ENCODE assay signal across 10 mouse cellular contexts in the genomic region with DNA sequence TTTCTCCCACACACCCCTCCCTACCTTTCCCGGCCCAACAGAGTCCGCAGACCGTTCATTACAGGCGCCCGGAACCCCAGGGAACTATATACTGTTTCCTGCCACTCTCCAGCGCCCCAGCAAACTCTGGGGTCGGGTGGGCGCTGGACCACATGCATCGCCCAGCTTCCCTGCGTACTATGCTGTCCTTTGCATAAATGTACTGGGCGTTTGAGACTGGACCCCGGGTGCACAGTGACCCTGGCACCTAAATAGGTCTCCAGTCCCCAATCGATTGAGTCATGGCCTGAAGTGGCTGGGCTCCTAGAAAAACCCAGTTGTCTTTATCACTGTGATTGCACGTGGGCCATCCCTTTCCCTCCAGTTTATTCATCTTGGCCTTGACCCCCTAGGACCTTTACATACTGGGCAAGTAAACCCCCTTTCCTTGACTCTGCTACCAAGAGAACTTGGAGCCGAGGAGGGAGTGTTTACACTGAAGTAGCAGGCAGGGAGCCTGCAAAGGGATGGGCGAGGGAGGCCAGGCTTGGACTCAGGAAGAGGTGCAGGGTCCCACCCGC. TPM values are rescaled to one million over a fixed set of nuclear protein-coding genes. Genes with fewer than 3 reads are reported as not detected.
DNase-seq lines count a peak whose midpoint lies in the region; ATAC-seq and TF ChIP-seq lines count a peak whose summit lies in the region.
"Had no signal": no experiment of that assay in that cellular context is flagged by ENCODE, and none has a peak within 500 bp of the region (broad histone marks: within the 10 kb centered on the region; RNA-seq: fewer than 3 reads in every experiment).

No protein-coding gene starts in this region.

- WGBS in heart, embryonic 12.5 days, result 1% methylated on average over 17 of the region's 17 CpGs
- 3% methylated on average over 17 of the region's 17 CpGs for WGBS in hindbrain, embryonic 14.5 days
- 3% methylated on average over 17 of the region's 17 CpGs for WGBS in midbrain, embryonic 13.5 days

- no peak overlapping the region for H3K9ac ChIP-seq in heart, embryonic 12.5 days
- no peak overlapping the region for H3K9ac ChIP-seq in hindbrain, embryonic 14.5 days
- H3K9ac ChIP-seq in midbrain, embryonic 13.5 days (replicated peaks), result no peak overlapping the region

- H3K27me3 ChIP-seq in heart, embryonic 12.5 days (replicated peaks), result peaks cover 94% of the 10 kb centered on the region
- H3K27me3 ChIP-seq in hindbrain, embryonic 14.5 days (ENCODE audit: control insufficient read depth, insufficient read depth, low read length), result peaks cover 81% of the 10 kb centered on the region
- peaks cover 89% of the 10 kb centered on the region for H3K27me3 ChIP-seq in midbrain, embryonic 13.5 days

- peaks cover 22% of the 10 kb centered on the region for H3K4me1 ChIP-seq in heart, embryonic 12.5 days (replicated peaks)
- peaks cover 2% of the 10 kb centered on the region; the same call in 1 of the 2 replicates for H3K4me1 ChIP-seq in bone marrow macrophage, adult 2 months (ENCODE audit: control insufficient read depth, insufficient read depth, low read length)
- H3K4me1 ChIP-seq in hindbrain, embryonic 14.5 days (replicated peaks; ENCODE audit: control insufficient read depth, insufficient read depth, low read length), result peaks cover 27% of the 10 kb centered on the region
- peaks cover 38% of the 10 kb centered on the region for H3K4me1 ChIP-seq in midbrain, embryonic 13.5 days (replicated peaks)

- TF ChIP-seq POLR2A in bone marrow macrophage, adult 2 months (IDR thresholded peaks at IDR 0.05; ENCODE audit: borderline replicate concordance, low read depth, low read length), result no peak

- no peaks in the 10 kb centered on the region for H3K36me3 ChIP-seq in heart, embryonic 12.5 days
- no peaks in the 10 kb centered on the region for H3K36me3 ChIP-seq in hindbrain, embryonic 14.5 days (replicated peaks; ENCODE audit: control insufficient read depth, insufficient read depth)
- H3K36me3 ChIP-seq in midbrain, embryonic 13.5 days, result no peaks in the 10 kb centered on the region

- peak overlapping the region; percentile 66 for H3K4me2 ChIP-seq in heart, embryonic 12.5 days
- peak overlapping the region; percentile 64 for H3K4me2 ChIP-seq in hindbrain, embryonic 14.5 days (replicated peaks)
- peak overlapping the region; percentile 55 for H3K4me2 ChIP-seq in midbrain, embryonic 13.5 days (replicated peaks)

- no peaks in the 10 kb centered on the region for H3K9me3 ChIP-seq in heart, embryonic 12.5 days (replicated peaks)
- H3K9me3 ChIP-seq in hindbrain, embryonic 14.5 days (ENCODE audit: control insufficient read depth, low read length), result no peaks in the 10 kb centered on the region
- no peaks in the 10 kb centered on the region for H3K9me3 ChIP-seq in midbrain, embryonic 13.5 days

- no peak for DNase-seq in heart, adult 8-10 months (ENCODE audit: low spot score)
- DNase-seq in hindbrain, embryonic 14.5 days (ENCODE audit: low spot score), result no peak
- DNase-seq in adrenal gland, adult 2 months, result no peak
- DNase-seq in right cerebral cortex, postnatal 10 days (ENCODE audit: low spot score in 2 of 2), result no peak
- no peak for DNase-seq in adrenal gland, postnatal 14 days

- TF ChIP-seq CTCF in bone marrow macrophage, adult 2 months (IDR thresholded peaks at IDR 0.05; ENCODE audit: low read depth, low read length), result no peak

- H3K27ac ChIP-seq in heart, embryonic 12.5 days (ENCODE audit: poor library complexity, severe bottlenecking), result no peak overlapping the region
- no peak overlapping the region for H3K27ac ChIP-seq in bone marrow macrophage, adult 2 months (ENCODE audit: insufficient read depth, low read depth, low read length)
- H3K27ac ChIP-seq in hindbrain, embryonic 14.5 days, result no peak overlapping the region
- H3K27ac ChIP-seq in midbrain, embryonic 13.5 days, result no peak overlapping the region

- H3K4me3 ChIP-seq in heart, embryonic 12.5 days, result peak overlapping the region; percentile 38
- peak overlapping the region; percentile 32 for H3K4me3 ChIP-seq in bone marrow macrophage, adult 2 months (ENCODE audit: insufficient read depth, low read length)
- peak overlapping the region; percentile 35 for H3K4me3 ChIP-seq in hindbrain, embryonic 14.5 days (replicated peaks; ENCODE audit: low read length)
- peak overlapping the region; percentile 38 for H3K4me3 ChIP-seq in midbrain, embryonic 13.5 days (replicated peaks)

- no peak for ATAC-seq in heart, embryonic 12.5 days (ENCODE audit: insufficient number of reproducible peaks, low FRiP score)
- peak; percentile 17; the same call in 1 of the 2 replicates for ATAC-seq in hindbrain, embryonic 14.5 days (ENCODE audit: low FRiP score)
- ATAC-seq in midbrain, embryonic 13.5 days, result peak; percentile 38

RNA-seq across cellular contexts. Expression of a gene that starts 1.5 kb away (rescaled TPM):
- not detected in 2 replicates for polyA plus RNA-seq in heart, embryonic 12.5 days (2016; fragmentation: Nextera tagmentation; extraction: Ambion mirVana)
- under 1 TPM in 1 of 4 experiments, not detected in 3; 0.14 TPM for total RNA-seq in heart, adult 8-10 months (2022)
- not detected in 2 replicates for polyA plus RNA-seq in bone marrow macrophage, adult 2 months (2012; ENCODE audit: insufficient read depth, insufficient read length, missing spikeins)
- polyA plus RNA-seq in hindbrain, embryonic 14.5 days (2014; fragmentation: Nextera tagmentation; extraction: Ambion mirVana), result 4.9 and 5.4 TPM in 2 replicates
- polyA plus RNA-seq in midbrain, embryonic 13.5 days (2015; fragmentation: Nextera tagmentation; extraction: Ambion mirVana), result 6.1 and 8.0 TPM in 2 replicates
- not detected for total RNA-seq in adrenal gland, adult 2 months (2021)
- 0.04 and 0.13 TPM in 2 replicates for polyA plus RNA-seq in adrenal gland, adult 2 months (2012; rRNA removed)
- total RNA-seq in adrenal gland, postnatal 14 days (2021), result 0.19 TPM in 1 of 2 replicates, not detected in the other
- total RNA-seq: adrenal gland, postnatal 25 days had no signal
- polyA plus RNA-seq: C2C12 had no signal
